Mouse (Mus musculus): ENCODE results near the gene Bpifb3. TPM values are rescaled to one million over a fixed set of nuclear protein-coding genes. Genes with fewer than 3 reads are reported as not detected.

The Bpifb3 gene
- polyA plus RNA-seq, 1 experiment = not detected

DNA sequence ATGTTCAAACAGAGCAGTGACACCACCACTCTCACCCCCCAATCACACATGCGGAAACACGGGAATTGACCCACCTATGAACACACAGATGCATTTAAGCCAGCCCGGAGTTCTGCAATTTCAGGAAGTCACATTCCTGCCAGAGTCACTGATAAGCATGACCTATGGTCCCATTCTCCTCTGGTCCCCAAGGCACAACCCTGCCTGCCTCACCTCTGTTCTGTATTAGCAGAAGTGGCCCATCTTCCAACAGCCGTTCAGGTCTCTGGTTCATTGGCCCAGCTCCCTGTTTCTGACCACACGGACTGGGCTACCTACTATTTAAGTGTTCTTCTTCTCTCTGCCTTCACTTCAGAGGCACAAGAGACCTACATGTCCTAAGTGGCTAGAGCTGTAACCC lies 56.6 kb downstream of the Bpifb3 start, which contains the start of gene Bpifa6:
TSS of gene Bpifa6 (plus strand) at position 364 of the 400 bp plus-strand sequence.
- WGBS = 71% methylated on average over 5 of the region's 5 CpGs
- DNase-seq = no peak
- H3K4me3 ChIP-seq (ENCODE audit: insufficient read depth, low read depth, low read length) = no peak within 1 kb of the TSS
- H3K27ac ChIP-seq (ENCODE audit: insufficient read depth, low read depth, low read length) = no peak within 1 kb of the TSS
- H3K36me3 ChIP-seq (ENCODE audit: control insufficient read depth, insufficient read depth, low read length) = no peaks in the 10 kb centered on the region
- TF ChIP-seq CTCF (conservative IDR thresholded peaks at IDR 0.05; ENCODE audit: insufficient read depth, insufficient read length, low read depth, low read length) = no peak
- TF ChIP-seq POLR2A (IDR thresholded peaks at IDR 0.05; ENCODE audit: low read depth, low read length) = no peak
- H3K27me3 ChIP-seq (replicated peaks; ENCODE audit: control insufficient read depth, insufficient read depth, low read length) = no peaks in the 10 kb centered on the region
- no peaks in the 10 kb centered on the region for H3K4me1 ChIP-seq (ENCODE audit: control insufficient read depth, insufficient read depth, low read length)

Other genes starting within 250 kb of the Bpifb3 start
- gene Dnmt3c, start 221.6 kb upstream of the Bpifb3 start, polyA plus RNA-seq (2012; rRNA removed) = 0.07 TPM in 1 of 2 replicates, not detected in the other
- 8.2 and 11.2 TPM in 2 replicates for gene Mapre1, start 177.0 kb upstream of the Bpifb3 start, polyA plus RNA-seq (2012; rRNA removed)
- 0.14 and 0.20 TPM in 2 replicates for gene Efcab8, start 138.3 kb upstream of the Bpifb3 start, polyA plus RNA-seq (2012; rRNA removed)
- gene Sun5, start 47.1 kb upstream of the Bpifb3 start, polyA plus RNA-seq (2012; rRNA removed) = not detected in 2 replicates
- not detected in 2 replicates for gene Bpifb2, start 43.2 kb upstream of the Bpifb3 start, polyA plus RNA-seq (2012; rRNA removed)
- gene Bpifb6, start 17.8 kb upstream of the Bpifb3 start, polyA plus RNA-seq (2012; rRNA removed) = 0.06 TPM in 1 of 2 replicates, not detected in the other
- not detected in 2 replicates for gene Bpifb4, start 20.0 kb downstream of the Bpifb3 start, polyA plus RNA-seq (2012; rRNA removed)
- not detected in 2 replicates for gene Bpifa6, start 56.7 kb downstream of the Bpifb3 start, polyA plus RNA-seq (2012; rRNA removed)
- gene Bpifa2, start 90.0 kb downstream of the Bpifb3 start, polyA plus RNA-seq (2012; rRNA removed) = not detected in 2 replicates
- not detected in 2 replicates for gene Bpifa3, start 212.1 kb downstream of the Bpifb3 start, polyA plus RNA-seq (2012; rRNA removed)
- not detected in 2 replicates for gene Bpifa1, start 224.7 kb downstream of the Bpifb3 start, polyA plus RNA-seq (2012; rRNA removed)
- gene Bpifa5, start 244.4 kb downstream of the Bpifb3 start, polyA plus RNA-seq (2012; rRNA removed) = not detected in 2 replicates